Mouse (Mus musculus): Measurements from ENCODE around the gene Sppl2c. TPM values are rescaled to one million over a fixed set of nuclear protein-coding genes. Genes with fewer than 3 reads are reported as not detected.
"Not testable (repeated sequence)": the region's sequence is repeated elsewhere in the genome, so short reads cannot be mapped to it uniquely, and the experiment has no call there.

The Sppl2c gene
- polyA plus RNA-seq, 2 experiments, result not detected

- ATAC-seq (ENCODE audit: insufficient read depth) (no peak), DNase-seq (ENCODE audit: low read depth in 3 of 3, low spot score in 3 of 3) (no peak)
- Histone ChIP-seq H3K4me1 (replicated peaks; ENCODE audit: control insufficient read depth in 2 of 2, insufficient read depth in 2 of 2, low read length in 1 of 2) (no peaks in the 10 kb centered on the region), H3K9ac (replicated peaks) (no peak overlapping the region), H3K27me3 (ENCODE audit: control insufficient read depth, insufficient read depth, low read length) (no peaks in the 10 kb centered on the region), H3K4me3 (ENCODE audit: insufficient read depth in 1 of 2, low read depth in 2 of 2, low read length in 2 of 2) (no peak overlapping the region), H3K36me3 (replicated peaks; ENCODE audit: control insufficient read depth, insufficient read depth, low read depth) (no peaks in the 10 kb centered on the region), H3K4me2 (ENCODE audit: low read depth) (no peak overlapping the region), H3K27ac (no peak overlapping the region), H3K9me3 (ENCODE audit: control insufficient read depth, low read length) (no peaks in the 10 kb centered on the region)
- 59% methylated on average over 4 of the region's 4 CpGs for WGBS (ENCODE audit: insufficient replicate concordance)
- TF ChIP-seq CTCF (IDR thresholded peaks at IDR 0.05; ENCODE audit: low read depth) (no peak), EP300 (IDR thresholded peaks at IDR 0.05; ENCODE audit: low read depth) (no peak)
Observed at GRCm38 (mm10) chr11:104206573-104206972, 20.4 kb downstream of the Sppl2c start.

- H3K27me3 ChIP-seq (ENCODE audit: control insufficient read depth, insufficient read depth, low read length), result no peaks in the 10 kb centered on the region
- no peak for ATAC-seq (ENCODE audit: insufficient read depth)
- no peak overlapping the region for H3K4me2 ChIP-seq (ENCODE audit: low read depth)
- H3K36me3 ChIP-seq (replicated peaks; ENCODE audit: control insufficient read depth, insufficient read depth, low read depth), result no peaks in the 10 kb centered on the region
- no peaks in the 10 kb centered on the region for H3K4me1 ChIP-seq (replicated peaks; ENCODE audit: control insufficient read depth in 2 of 2, insufficient read depth in 2 of 2, low read length in 1 of 2)
- no peak for TF ChIP-seq EP300 (IDR thresholded peaks at IDR 0.05; ENCODE audit: low read depth)
- no peak for TF ChIP-seq CTCF (IDR thresholded peaks at IDR 0.05; ENCODE audit: low read depth)
- H3K27ac ChIP-seq, result no peak overlapping the region
- 23% methylated on average over 3 of the region's 3 CpGs for WGBS (ENCODE audit: insufficient replicate concordance)
- no peak overlapping the region for H3K4me3 ChIP-seq (ENCODE audit: insufficient read depth in 1 of 2, low read depth in 2 of 2, low read length in 2 of 2)
- no peak for DNase-seq (ENCODE audit: low read depth in 3 of 3, low spot score in 3 of 3)
- no peaks in the 10 kb centered on the region for H3K9me3 ChIP-seq (ENCODE audit: control insufficient read depth, low read length)
- no peak overlapping the region for H3K9ac ChIP-seq (replicated peaks)
Observed at GRCm38 (mm10) chr11:104209041-104209440, 22.9 kb downstream of the Sppl2c start.

GRCm38 (mm10) chr11:104211251-104211650 is 25.1 kb downstream of the Sppl2c start:
- Histone ChIP-seq H3K36me3 (replicated peaks; ENCODE audit: control insufficient read depth, insufficient read depth, low read depth) (no peaks in the 10 kb centered on the region), H3K4me2 (ENCODE audit: low read depth) (no peak overlapping the region), H3K9ac (replicated peaks) (no peak overlapping the region), H3K27ac (no peak overlapping the region), H3K4me3 (ENCODE audit: insufficient read depth in 1 of 2, low read depth in 2 of 2, low read length in 2 of 2) (no peak overlapping the region), H3K4me1 (replicated peaks; ENCODE audit: control insufficient read depth in 2 of 2, insufficient read depth in 2 of 2, low read length in 1 of 2) (no peaks in the 10 kb centered on the region), H3K9me3 (ENCODE audit: control insufficient read depth, low read length) (no peaks in the 10 kb centered on the region), H3K27me3 (ENCODE audit: control insufficient read depth, insufficient read depth, low read length) (no peaks in the 10 kb centered on the region)
- no peak for TF ChIP-seq EP300 (IDR thresholded peaks at IDR 0.05; ENCODE audit: low read depth)
- TF ChIP-seq CTCF (IDR thresholded peaks at IDR 0.05; ENCODE audit: low read depth), result no peak
- DNase-seq (ENCODE audit: low read depth in 3 of 3, low spot score in 3 of 3) (no peak), ATAC-seq (ENCODE audit: insufficient read depth) (no peak)
- 62% methylated on average over 6 of the region's 6 CpGs for WGBS (ENCODE audit: insufficient replicate concordance)

GRCm38 (mm10) chr11:104214128-104214527 is 28.0 kb downstream of the Sppl2c start:
- 85% methylated on average over 5 of the region's 5 CpGs for WGBS (ENCODE audit: insufficient replicate concordance)
- H3K9ac ChIP-seq (replicated peaks); ATAC-seq (ENCODE audit: insufficient read depth); H3K4me3 ChIP-seq (ENCODE audit: insufficient read depth in 1 of 2, low read depth in 2 of 2, low read length in 2 of 2); H3K27me3 ChIP-seq (ENCODE audit: control insufficient read depth, insufficient read depth, low read length); H3K36me3 ChIP-seq (replicated peaks; ENCODE audit: control insufficient read depth, insufficient read depth, low read depth); H3K27ac ChIP-seq; DNase-seq (ENCODE audit: low read depth in 3 of 3, low spot score in 3 of 3); H3K4me2 ChIP-seq (ENCODE audit: low read depth); H3K4me1 ChIP-seq (replicated peaks; ENCODE audit: control insufficient read depth in 2 of 2, insufficient read depth in 2 of 2, low read length in 1 of 2); H3K9me3 ChIP-seq (ENCODE audit: control insufficient read depth, low read length): not testable (repeated sequence)

GRCm38 (mm10) chr11:104218075-104218474 is 31.9 kb downstream of the Sppl2c start:
- ATAC-seq (ENCODE audit: insufficient read depth) (no peak), DNase-seq (ENCODE audit: low read depth in 3 of 3, low spot score in 3 of 3) (no peak)
- Histone ChIP-seq H3K36me3 (replicated peaks; ENCODE audit: control insufficient read depth, insufficient read depth, low read depth) (no peaks in the 10 kb centered on the region), H3K4me1 (replicated peaks; ENCODE audit: control insufficient read depth in 2 of 2, insufficient read depth in 2 of 2, low read length in 1 of 2) (no peaks in the 10 kb centered on the region), H3K4me2 (ENCODE audit: low read depth) (no peak overlapping the region), H3K9me3 (ENCODE audit: control insufficient read depth, low read length) (no peaks in the 10 kb centered on the region), H3K4me3 (ENCODE audit: insufficient read depth in 1 of 2, low read depth in 2 of 2, low read length in 2 of 2) (no peak overlapping the region), H3K9ac (replicated peaks) (no peak overlapping the region), H3K27me3 (ENCODE audit: control insufficient read depth, insufficient read depth, low read length) (no peaks in the 10 kb centered on the region), H3K27ac (no peak overlapping the region)
- WGBS (ENCODE audit: insufficient replicate concordance), result 58% methylated on average over 3 of the region's 3 CpGs
- TF ChIP-seq EP300 (IDR thresholded peaks at IDR 0.05; ENCODE audit: low read depth) (no peak), CTCF (IDR thresholded peaks at IDR 0.05; ENCODE audit: low read depth) (no peak)

Measured in liver, embryonic 14.5 days (tissue).